Comparison of ENCODE assay signal across 15 mouse cellular contexts in the genomic region with DNA sequence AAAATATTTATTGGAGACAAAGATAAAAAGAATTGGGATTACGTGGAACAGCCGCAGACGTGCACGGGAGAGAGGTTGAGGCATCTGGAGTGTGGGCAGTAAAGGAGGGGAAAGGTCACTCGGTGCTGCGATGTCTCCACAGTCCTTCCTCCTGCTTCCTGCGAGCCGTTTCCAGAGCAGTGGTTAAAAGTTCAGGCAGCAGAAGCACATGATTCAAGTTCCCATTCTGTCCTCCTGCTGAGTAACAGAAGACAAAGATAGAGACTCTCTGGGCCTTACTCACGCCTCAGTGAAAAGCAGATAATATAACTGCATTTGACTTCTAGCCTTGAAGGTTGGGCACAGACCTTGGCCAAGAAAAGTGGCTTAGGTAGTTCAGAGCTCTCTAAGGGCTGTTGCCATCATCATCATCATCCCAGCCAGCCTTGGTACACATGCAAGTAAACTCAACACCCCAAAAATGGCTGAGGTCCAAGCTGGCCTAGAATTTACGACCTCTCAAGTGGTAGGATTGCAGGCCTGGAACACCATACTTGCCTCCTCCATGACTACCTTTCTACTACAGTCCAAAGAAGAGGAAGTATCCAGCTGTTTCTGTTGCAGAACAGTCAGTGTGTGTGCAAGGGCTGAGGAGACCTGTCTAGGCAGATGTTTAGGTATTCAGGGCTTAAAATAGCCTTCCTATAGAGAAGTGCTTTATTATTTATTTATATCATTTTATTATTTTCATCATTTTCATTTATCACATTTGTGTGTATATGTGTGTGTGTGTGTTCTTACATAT.
DNase-seq lines count a peak whose midpoint lies in the region; ATAC-seq lines count a peak whose summit lies in the region.
"Had no signal": no experiment of that assay in that cellular context is flagged by ENCODE, and none has a peak within 500 bp of the region (broad histone marks: within the 10 kb centered on the region; RNA-seq: fewer than 3 reads in every experiment).

No protein-coding gene starts in this region.

- H3K27ac ChIP-seq in embryonic facial prominence, embryonic 13.5 days = no peak overlapping the region
- H3K27ac ChIP-seq: heart, embryonic 15.5 days; lung, embryonic 15.5 days; midbrain, embryonic 15.5 days had no signal

- H3K4me3 ChIP-seq in embryonic facial prominence, embryonic 13.5 days = no peak overlapping the region
- H3K4me3 ChIP-seq: heart, embryonic 15.5 days; lung, embryonic 15.5 days; midbrain, embryonic 15.5 days had no signal

- no peak for ATAC-seq in embryonic facial prominence, embryonic 13.5 days (ENCODE audit: insufficient number of reproducible peaks, insufficient read depth, low FRiP score, low TSS enrichment, low read depth)
- peak; percentile 65 for ATAC-seq in megakaryocyte progenitor cell, adult 5-6 weeks (replicated peaks; ENCODE audit: poor library complexity)
- ATAC-seq: forebrain, embryonic 14.5 days; midbrain, embryonic 15.5 days had no signal

- WGBS in embryonic facial prominence, embryonic 13.5 days = 36% methylated on average over 10 of the region's 10 CpGs

- H3K4me1 ChIP-seq in embryonic facial prominence, embryonic 13.5 days = peaks cover 15% of the 10 kb centered on the region

- H3K9ac ChIP-seq in embryonic facial prominence, embryonic 13.5 days = 0 out of 2 replicates have a peak overlapping the region, but pooled peaks have one; percentile 2
- H3K9ac ChIP-seq: heart, embryonic 15.5 days; lung, embryonic 15.5 days; midbrain, embryonic 15.5 days had no signal

- no peaks in the 10 kb centered on the region for H3K27me3 ChIP-seq in embryonic facial prominence, embryonic 13.5 days

- peak; percentile 95 for DNase-seq in heart, adult 11 months
- no peak for DNase-seq in heart, adult 8-10 months (ENCODE audit: low spot score)
- DNase-seq in lung, postnatal 25 days (ENCODE audit: low spot score) = peak; percentile 41
- no peak for DNase-seq in lung, postnatal 14 days
- no peak for DNase-seq in layer of hippocampus, postnatal 10 days (ENCODE audit: low spot score in 2 of 2)
- DNase-seq in adrenal gland, adult (ENCODE audit: inconsistent age in 2 of 2, low spot score in 1 of 2) = no peak
- DNase-seq: cerebellum, postnatal 10 days; embryo, embryonic 11 days; kidney, postnatal 4 days had no signal

- no peaks in the 10 kb centered on the region for H3K9me3 ChIP-seq in embryonic facial prominence, embryonic 13.5 days
- H3K9me3 ChIP-seq: heart, embryonic 15.5 days; lung, embryonic 15.5 days; midbrain, embryonic 15.5 days had no signal

- H3K36me3 ChIP-seq in embryonic facial prominence, embryonic 13.5 days = no peaks in the 10 kb centered on the region
- H3K36me3 ChIP-seq: heart, embryonic 15.5 days; lung, embryonic 15.5 days; midbrain, embryonic 15.5 days had no signal

- no peak overlapping the region for H3K4me2 ChIP-seq in embryonic facial prominence, embryonic 13.5 days
- H3K4me2 ChIP-seq: lung, embryonic 15.5 days; midbrain, embryonic 15.5 days had no signal

Comparison
In these comparisons a context has a peak if more than half of its experiments do, and no peak if none do; other contexts are left out.
1. DNase-seq: peak in heart, adult 11 months (single experiment) and lung, postnatal 25 days (single experiment); none in heart, adult 8-10 months (single experiment), lung, postnatal 14 days (single experiment), layer of hippocampus, postnatal 10 days (0 of 2) and adrenal gland, adult (0 of 2).